Mouse (Mus musculus): ENCODE data around the gene Bcl3.
A peak's percentile ranks its signal among the peaks of the same experiment; 100 is the strongest.
"Not testable (repeated sequence)": the region's sequence is repeated elsewhere in the genome, so short reads cannot be mapped to it uniquely, and the experiment has no call there.

Bcl3 gene

GRCm38 (mm10) chr7:19806356-19806969 is 16.1 kb downstream of the Bcl3 start:
- ATAC-seq (ENCODE audit: low TSS enrichment), result no peak

GRCm38 (mm10) chr7:19802995-19803394 is 19.6 kb downstream of the Bcl3 start:
- no peak; the same call in 1 of the 2 replicates for ATAC-seq (ENCODE audit: low TSS enrichment)

GRCm38 (mm10) chr7:19800764-19801163 is 21.8 kb downstream of the Bcl3 start:
- ATAC-seq (ENCODE audit: low TSS enrichment), result no peak

GRCm38 (mm10) chr7:19796697-19797588 is 25.6 kb downstream of the Bcl3 start, which contains the start of gene Cblc:
TSS of gene Cblc (minus strand) at chr7:19796809.
- ATAC-seq (ENCODE audit: low TSS enrichment), result peak; percentile 44; the same call in 1 of the 2 replicates

GRCm38 (mm10) chr7:19796254-19796653 is 26.3 kb downstream of the Bcl3 start:
- ATAC-seq (ENCODE audit: low TSS enrichment), result no peak

- no peak for ATAC-seq (ENCODE audit: low TSS enrichment)
Measured at GRCm38 (mm10) chr7:19795236-19795635, 27.3 kb downstream of the Bcl3 start.

GRCm38 (mm10) chr7:19792701-19793630 is 29.6 kb downstream of the Bcl3 start:
- no peak for ATAC-seq (ENCODE audit: low TSS enrichment)

GRCm38 (mm10) chr7:19791504-19791903 is 31.1 kb downstream of the Bcl3 start:
- not testable (repeated sequence) for ATAC-seq (ENCODE audit: low TSS enrichment)

GRCm38 (mm10) chr7:19789904-19790347 is 32.6 kb downstream of the Bcl3 start:
- ATAC-seq (ENCODE audit: low TSS enrichment), result peak; percentile 76; the same call in 1 of the 2 replicates

GRCm38 (mm10) chr7:19785874-19786458 is 36.6 kb downstream of the Bcl3 start:
- ATAC-seq (ENCODE audit: low TSS enrichment), result no peak

- ATAC-seq (ENCODE audit: low TSS enrichment), result no peak
Measured at GRCm38 (mm10) chr7:19784764-19785535, 37.6 kb downstream of the Bcl3 start.

- no peak for ATAC-seq (ENCODE audit: low TSS enrichment)
Measured at GRCm38 (mm10) chr7:19783630-19784029, 38.9 kb downstream of the Bcl3 start.

- ATAC-seq (ENCODE audit: low TSS enrichment), result no peak
Measured at GRCm38 (mm10) chr7:19782645-19783044, 39.9 kb downstream of the Bcl3 start.

GRCm38 (mm10) chr7:19781741-19782140 is 40.8 kb downstream of the Bcl3 start:
- no peak for ATAC-seq (ENCODE audit: low TSS enrichment)

GRCm38 (mm10) chr7:19779903-19780302 is 42.7 kb downstream of the Bcl3 start:
- no peak for ATAC-seq (ENCODE audit: low TSS enrichment)

GRCm38 (mm10) chr7:19778645-19779044 is 43.9 kb downstream of the Bcl3 start:
- ATAC-seq (ENCODE audit: low TSS enrichment), result no peak

- ATAC-seq (ENCODE audit: low TSS enrichment), result no peak
Measured at GRCm38 (mm10) chr7:19777049-19777723, 45.4 kb downstream of the Bcl3 start.

- ATAC-seq (ENCODE audit: low TSS enrichment), result no peak
Measured at GRCm38 (mm10) chr7:19771682-19772081, 50.9 kb downstream of the Bcl3 start.

- no peak for ATAC-seq (ENCODE audit: low TSS enrichment)
Measured at GRCm38 (mm10) chr7:19770984-19771391, 51.6 kb downstream of the Bcl3 start, which contains the start of gene Bcam. TSS of gene Bcam (minus strand) at chr7:19771016.

- ATAC-seq (ENCODE audit: low TSS enrichment), result 0 out of 2 replicates have a peak, but pooled peaks have one; percentile 23
Measured at GRCm38 (mm10) chr7:19770375-19770754, 52.2 kb downstream of the Bcl3 start.

Data from frontal cortex, adult (tissue).